Mouse (Mus musculus): ENCODE measurements around the gene Kcnn3.

Kcnn3 gene

DNA sequence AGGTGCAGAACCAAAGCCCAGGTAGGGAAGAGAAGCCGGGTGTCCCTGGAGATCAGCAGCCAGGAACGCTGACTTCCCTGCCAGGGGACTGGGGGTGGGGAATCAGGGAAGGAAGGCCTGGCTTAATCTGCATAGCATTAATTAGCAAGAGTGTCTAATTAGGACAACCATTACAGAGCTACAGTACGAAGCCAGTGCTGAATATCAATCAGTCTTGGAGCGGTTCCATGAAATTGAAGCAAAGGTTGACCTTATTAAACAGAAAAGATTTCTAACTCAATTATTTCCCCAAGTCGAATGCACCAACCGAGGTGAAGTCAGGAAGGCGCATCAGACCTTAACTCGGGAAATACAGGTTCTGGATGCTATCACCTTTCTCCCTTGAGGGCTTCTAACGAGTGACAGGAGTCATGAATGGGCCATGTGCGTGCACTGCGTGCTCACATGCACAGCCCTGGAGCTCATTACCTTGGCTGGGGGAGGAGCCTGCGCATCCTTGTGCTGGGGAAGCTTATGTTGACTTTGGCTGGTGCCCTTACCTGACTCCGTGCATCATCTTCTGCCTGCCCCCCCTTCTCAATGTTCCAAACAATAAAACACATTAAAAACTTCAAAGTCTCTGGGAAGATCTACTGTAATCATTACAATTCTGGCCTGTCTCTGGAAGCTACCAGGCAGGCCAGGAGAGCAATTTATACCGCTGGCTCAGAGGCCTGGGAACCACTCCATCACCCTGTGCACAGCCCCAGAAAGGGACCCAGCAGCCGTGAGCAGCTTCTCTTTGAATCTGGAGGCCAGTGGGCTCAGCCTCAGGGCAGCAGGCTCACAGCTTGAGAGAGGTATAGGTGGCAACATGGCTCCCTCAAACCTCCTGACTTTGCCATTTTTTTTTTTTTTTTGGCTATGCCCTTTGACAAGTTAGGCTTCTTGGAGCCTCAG lies 39.3 kb downstream of the Kcnn3 start:
- DNase-seq (ENCODE audit: low read depth in 1 of 2, low spot score in 2 of 2): no peak

DNA sequence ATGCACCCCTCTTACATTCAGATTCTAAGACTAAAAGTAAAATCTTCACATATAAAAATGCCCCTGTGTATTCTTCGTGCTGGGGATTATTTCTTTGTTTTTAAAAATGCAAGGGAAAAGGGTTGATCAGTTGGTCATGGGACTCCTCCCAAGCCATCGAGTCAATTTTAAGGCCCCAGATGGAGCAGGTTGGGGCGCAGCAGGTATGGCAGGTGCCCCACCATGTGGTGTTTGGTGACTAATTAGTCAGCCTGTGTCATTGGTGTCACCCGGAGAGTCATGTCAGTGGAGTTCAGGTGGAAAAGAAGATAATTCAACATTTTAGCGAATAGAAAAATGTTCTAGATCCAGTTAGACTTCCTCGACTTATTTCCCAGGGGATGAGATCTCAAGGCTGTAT lies 41.4 kb downstream of the Kcnn3 start:
- DNase-seq (ENCODE audit: low read depth in 1 of 2, low spot score in 2 of 2): no peak

DNA sequence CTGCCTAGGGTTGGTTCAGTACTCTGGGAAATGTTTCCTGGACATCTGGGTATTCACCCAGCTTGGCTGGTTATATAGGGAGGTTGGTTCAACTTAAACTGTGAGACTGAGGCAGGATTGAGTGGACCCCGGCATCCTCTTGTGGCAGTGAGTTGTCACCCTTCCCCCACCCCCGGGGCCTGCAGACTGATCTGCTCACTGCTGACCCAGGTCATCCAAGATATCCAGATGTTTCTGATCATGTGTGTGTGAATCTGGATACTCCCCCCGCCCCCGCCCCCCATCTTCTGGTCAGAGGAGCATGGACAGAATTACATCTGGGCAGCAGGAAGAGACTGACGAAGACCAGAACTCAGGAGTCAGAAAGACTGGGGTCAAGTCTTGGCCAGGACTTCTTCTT lies 45.4 kb downstream of the Kcnn3 start:
- DNase-seq (ENCODE audit: low read depth in 1 of 2, low spot score in 2 of 2): no peak

DNA sequence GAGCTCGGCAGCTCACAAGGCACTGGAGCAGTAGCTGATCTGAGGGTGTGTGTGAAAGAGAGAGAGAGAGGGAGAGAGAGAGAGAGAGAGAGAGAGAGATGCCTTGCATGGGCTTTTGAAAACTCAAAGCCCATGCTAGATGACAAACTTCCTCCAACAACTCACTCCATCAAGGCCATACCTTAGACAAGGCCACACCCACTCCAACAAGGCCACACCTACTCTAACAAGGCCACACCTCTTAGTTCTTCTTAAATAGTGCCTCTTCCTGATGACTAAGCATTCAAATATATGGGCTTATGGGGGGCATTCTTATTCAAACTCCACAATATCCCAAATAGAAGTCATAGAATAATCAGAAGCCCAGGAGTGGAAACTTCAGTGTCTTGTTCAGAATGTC lies 49.1 kb downstream of the Kcnn3 start:
- no peak for DNase-seq (ENCODE audit: low read depth in 1 of 2, low spot score in 2 of 2)

DNA sequence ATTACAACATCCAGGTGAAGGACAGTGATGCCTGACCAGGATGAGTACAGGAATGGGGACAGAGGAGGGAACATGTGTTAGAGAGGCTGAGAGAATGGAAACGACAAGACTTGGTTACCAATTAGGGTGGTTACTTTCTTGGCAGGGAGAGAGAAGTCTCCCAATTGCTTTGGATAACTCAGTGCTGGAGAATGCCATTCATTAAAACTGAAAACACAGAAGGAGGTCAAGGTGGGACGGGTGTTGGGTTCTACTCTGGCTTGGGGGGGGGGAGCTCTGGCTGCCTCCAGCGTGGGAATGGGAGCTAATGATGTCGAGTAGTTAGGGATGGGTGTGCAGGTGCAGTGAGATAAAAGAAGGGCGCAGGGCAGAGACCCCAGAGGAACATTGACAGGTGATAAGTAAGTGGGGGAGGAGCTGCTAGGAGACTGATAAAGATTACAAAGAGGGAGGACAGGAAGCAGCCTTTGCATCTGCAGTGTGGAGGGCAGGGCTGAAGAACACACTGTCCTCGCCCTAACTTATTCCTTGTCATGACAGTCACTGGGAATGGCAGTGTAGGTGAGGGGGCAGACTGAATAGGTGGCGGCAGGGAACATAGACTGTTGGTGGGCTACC lies 49.9 kb downstream of the Kcnn3 start:
- DNase-seq (ENCODE audit: low read depth in 1 of 2, low spot score in 2 of 2): no peak

DNA sequence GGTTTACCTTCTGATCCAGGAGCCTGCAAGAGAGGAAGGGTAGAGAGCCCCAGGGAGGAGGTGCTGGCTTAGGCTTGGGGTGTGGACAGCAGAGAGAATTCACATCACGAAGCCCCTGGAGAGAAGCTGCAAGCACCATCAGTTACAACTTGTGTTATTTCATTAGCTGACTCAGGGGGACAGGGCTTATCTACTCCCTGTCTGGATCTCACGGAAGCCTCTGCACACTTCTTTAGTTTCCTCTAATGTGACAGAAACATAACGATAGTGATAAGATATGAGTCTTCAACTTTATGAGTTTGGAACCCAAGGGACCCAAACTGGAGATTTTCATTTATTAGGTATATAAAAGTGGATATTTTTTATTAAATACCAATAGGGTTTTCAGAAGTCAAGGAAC lies 50.4 kb downstream of the Kcnn3 start:
- no peak for DNase-seq (ENCODE audit: low read depth in 1 of 2, low spot score in 2 of 2)

DNA sequence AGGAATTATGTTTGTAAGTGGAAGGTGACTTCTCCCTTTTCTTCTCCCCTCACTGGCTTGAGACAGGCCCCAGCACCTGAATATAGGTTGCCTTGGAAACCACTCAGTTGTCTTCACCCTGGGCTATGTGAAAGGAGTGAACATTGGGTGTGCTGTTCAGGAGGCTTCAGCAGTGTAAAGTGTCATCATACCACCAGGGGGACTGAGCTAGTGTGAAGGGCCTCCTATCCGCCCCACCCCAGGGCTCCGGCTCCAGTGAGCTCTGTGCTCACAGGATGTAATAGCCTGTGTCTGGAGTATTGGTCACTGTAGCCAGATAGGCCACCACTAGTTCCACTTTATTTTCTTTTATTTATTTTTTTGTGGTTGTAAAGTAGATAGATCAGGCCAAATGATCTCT lies 54.3 kb downstream of the Kcnn3 start:
- no peak for DNase-seq (ENCODE audit: low read depth in 1 of 2, low spot score in 2 of 2)

DNA sequence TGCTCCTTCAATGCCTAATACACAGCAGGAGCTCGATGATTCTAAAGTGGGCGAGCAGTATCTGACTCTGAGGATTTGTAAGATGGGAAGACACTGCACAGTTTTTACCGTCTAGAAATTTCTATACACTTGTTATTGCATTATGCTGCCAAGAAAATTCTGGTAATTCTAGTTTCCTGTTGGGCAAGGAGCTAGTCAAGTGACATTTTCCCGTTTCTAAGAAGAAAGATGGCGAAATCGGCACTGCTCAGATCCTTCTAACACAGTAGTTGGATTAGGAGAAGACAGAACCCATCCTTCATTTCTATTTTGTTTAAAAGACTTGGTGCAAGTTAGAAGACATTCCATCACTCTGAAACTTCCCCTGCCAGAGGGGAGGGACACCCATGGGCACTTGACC lies 56.4 kb downstream of the Kcnn3 start:
- no peak for DNase-seq (ENCODE audit: low read depth in 1 of 2, low spot score in 2 of 2)

DNA sequence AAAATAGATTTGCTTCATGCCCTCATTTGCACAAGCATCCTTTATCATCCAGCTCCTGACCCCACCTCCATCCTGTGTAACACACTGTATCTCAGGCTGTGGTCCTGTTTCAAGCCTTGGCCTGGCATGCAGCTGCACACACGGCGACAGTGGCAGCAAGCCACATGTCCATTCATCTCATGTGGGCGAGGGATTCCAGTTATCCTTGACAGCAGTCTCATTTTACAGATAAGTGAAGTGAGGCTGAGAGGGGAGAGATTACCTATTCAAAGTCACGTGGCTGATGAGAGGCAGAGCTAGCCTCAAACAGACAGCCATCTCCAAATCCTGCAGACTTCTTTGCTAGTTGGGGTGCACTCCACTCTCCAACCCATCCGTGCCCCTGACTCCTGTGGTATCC lies 57.2 kb downstream of the Kcnn3 start:
- DNase-seq (ENCODE audit: low read depth in 1 of 2, low spot score in 2 of 2): no peak

DNA sequence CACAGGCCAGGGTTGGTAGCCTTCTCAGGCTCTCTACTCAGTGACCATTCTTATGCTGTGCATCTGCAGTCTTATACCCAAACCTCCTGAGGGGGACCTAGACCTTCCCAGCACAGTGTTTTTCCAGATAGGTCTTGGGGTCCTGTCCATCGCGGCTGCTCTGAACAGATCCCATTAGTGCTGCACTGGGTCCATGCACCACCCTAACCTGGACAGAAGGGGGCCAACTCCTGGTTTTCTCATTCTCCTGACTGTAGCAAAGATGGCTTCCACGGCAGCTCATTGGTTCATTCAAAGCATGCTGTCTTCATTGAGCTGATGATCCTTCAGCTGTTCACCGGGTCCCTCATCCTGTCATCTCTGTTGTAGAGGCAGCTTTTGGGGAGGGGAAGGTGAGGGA lies 58.1 kb downstream of the Kcnn3 start:
- no peak for DNase-seq (ENCODE audit: low read depth in 1 of 2, low spot score in 2 of 2)

DNA sequence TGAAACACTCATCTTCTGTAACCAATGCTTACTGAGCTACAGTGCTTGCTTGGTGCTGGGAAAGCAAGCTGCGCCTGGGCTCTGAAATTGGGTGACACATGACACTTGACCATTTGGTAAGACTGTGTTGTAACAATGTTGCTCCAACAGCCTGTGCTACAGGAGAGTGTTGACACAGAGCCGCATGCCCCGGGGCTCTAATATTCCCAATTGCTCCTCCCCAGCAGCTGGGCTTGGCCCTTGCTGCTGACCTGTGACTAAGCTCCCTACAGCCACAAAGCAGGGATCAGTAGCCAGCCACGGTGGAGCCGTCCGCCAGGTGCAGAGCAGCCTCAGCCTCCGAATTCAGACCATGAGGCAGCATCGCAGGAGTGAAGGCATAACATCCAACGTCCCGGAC lies 58.8 kb downstream of the Kcnn3 start:
- DNase-seq (ENCODE audit: low read depth in 1 of 2, low spot score in 2 of 2): no peak

DNA sequence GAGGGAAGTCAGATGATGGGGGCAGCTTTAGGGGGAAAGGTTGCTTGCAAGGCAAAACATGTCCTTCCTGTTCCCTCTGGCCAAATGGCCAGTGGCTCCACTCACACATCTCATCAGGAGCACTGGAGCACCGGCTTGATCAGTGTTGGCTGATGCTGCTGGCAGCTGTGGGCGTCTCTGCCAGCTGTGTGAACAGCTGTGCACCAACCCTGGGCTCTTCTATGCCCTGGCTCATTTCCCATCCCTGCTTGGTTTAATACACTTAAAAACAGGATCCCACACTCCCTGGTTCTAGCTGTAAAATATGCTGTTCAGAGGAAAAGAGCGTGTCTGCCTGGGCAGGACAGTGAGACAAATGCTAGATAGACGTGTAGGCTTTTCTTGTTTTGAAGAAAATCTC lies 64.3 kb downstream of the Kcnn3 start:
- no peak for DNase-seq (ENCODE audit: low read depth in 1 of 2, low spot score in 2 of 2)

DNA sequence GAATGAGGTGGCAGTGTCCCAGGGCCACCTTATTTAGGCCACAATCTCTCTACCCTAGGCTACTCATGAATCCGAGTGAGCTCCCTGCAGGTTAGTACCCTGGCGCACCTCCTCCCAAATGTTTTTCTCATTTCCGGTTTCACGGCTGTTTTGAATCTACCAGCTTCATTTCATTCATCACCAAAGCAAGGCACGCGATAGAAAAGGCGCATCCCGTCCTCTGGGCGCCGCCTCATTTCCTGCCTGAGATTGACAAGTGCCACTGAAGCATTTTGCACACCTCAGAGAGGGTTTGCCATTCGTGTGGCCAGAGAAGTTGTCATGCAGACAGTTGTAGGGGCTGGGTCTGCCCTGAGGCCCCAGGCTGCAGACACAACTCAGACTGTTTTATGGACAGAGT lies 68.5 kb downstream of the Kcnn3 start:
- DNase-seq (ENCODE audit: low read depth in 1 of 2, low spot score in 2 of 2): no peak

DNA sequence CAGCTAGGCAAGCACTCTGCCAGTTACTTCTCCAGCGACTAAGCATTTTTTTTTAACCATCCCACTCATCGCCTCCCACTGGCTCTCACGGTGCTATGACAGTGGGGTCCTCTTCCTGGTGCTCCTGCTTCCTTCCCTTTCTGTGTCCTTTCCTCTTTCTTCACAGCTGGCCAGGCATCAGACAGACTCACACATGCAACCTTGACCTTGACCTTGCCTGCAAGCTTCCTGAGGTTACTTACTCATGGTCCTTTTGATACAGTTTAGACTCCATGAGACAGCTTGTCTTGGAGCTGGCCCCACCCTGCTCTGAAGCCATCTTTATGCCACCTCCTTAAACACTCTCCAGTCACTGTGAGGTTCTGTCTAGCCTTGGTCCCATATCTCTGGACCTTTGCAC lies 69.4 kb downstream of the Kcnn3 start:
- no peak for DNase-seq (ENCODE audit: low read depth in 1 of 2, low spot score in 2 of 2)

DNA sequence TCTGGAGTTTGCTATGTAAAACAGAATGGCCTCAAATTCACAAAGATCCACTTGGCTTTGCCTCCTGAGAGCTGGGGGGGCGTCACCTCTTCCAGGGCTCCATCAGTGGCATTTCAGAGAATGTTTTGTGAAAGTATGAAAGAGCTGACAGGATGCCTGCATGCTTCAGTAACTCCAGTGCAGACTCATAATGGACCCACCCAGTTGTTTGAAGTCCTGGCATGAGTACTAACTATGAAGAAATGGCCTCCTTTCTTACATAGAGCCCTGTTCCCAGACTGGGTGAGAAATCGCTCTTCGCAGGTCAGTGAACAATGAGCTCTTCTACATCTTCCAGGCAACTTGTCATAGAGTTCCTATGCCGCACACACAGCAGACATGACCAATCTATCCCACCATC lies 70.4 kb downstream of the Kcnn3 start:
- no peak for DNase-seq (ENCODE audit: low read depth in 1 of 2, low spot score in 2 of 2)

DNA sequence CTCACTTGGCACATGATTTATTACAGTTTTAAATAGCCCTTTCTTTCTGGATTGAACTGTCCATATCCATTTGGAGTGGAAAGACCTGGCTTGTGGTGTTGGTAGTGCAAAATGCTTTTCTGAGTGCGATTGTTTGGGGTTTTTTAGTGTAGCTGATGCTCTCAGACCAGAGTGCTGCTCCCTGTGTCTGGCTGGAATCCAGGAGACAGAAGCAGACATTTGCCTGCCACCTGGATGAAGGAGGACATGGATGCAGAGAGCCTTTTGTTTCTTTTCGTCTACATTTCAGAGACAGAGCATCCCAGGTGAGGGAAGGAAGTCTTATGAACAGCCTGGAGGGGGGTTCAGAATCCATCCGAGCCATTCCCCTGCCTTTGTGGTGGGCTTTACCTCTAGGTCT lies 71.5 kb downstream of the Kcnn3 start:
- no peak for DNase-seq (ENCODE audit: low read depth in 1 of 2, low spot score in 2 of 2)

DNA sequence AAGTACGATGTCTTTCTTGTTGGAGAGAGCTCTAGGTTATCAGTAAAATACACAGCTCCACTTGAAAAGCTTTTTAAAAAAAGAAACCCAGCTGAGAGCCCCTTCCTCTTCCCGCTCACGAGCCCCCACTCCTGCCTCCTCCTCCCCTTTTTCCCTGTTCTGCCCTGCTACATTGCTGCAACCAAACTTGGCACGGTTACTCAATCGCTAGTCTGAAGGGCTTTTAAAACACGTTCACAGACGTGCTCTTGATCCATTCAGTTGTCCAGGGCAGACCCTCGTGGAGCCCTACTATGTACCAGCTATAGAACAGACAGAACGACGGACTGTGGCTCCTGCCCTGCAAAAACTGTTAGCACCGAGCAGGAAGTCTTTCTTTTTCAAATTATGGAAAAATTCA lies 72.8 kb downstream of the Kcnn3 start:
- no peak for DNase-seq (ENCODE audit: low read depth in 1 of 2, low spot score in 2 of 2)

DNA sequence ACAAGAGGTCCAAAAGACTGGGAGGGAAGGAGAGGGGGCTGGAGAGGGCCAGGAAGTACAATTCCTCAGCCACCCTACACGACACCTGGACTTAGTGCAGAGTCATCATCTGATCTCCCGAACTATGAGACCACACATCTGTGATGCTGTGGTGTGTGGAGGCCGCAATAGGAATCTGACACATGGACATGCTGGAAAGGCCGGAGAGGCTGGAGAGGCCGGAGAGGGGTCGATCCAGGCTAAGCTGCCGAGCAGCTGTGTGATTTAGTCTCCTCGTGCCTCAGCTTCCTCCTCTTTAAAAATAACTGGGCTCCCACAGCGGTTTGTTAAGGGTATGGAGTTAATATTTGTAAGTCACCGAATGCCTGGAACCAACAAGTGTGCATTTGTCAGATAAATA lies 73.6 kb downstream of the Kcnn3 start:
- no peak for DNase-seq (ENCODE audit: low read depth in 1 of 2, low spot score in 2 of 2)

DNA sequence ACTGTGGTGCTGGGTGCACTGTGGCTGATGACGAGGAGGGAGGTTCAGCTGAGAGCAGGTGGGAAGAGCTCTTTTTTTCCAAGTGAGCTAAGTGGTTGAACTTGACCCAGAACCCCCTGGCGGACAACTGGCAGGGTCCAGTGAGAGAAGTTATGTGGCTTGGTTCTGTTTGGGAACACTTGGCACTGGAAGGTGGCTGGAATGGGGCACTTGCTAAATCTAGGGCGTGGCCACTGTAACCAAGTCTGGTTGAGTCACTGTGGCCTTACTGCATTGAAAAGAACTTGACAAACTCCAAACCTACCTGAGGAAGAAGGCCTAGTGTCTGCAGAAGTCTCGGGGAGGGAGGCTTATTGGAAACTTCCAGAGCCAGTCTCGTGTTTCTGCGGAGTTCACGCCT lies 78.4 kb downstream of the Kcnn3 start:
- no peak for DNase-seq (ENCODE audit: low read depth in 1 of 2, low spot score in 2 of 2)

DNA sequence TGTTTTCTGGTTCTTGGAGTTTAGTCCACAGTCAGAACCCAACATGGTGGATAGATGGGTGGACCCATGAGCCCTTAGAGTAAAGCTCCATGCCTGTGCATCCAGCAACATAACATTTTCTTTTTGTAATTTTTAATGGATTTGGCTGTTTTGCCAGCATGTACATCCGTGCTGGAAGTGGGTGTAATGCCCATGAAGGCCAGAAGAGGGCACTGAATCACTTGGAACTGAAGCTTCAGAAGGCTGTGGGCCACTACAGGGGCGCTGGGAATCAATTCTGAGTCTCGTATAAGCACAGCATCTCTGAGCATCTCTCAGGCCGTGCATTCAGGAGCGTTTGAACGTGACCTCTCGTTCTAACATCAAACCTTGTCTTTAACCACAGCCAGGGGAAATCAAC lies 79.0 kb downstream of the Kcnn3 start:
- no peak for DNase-seq (ENCODE audit: low read depth in 1 of 2, low spot score in 2 of 2)

DNA sequence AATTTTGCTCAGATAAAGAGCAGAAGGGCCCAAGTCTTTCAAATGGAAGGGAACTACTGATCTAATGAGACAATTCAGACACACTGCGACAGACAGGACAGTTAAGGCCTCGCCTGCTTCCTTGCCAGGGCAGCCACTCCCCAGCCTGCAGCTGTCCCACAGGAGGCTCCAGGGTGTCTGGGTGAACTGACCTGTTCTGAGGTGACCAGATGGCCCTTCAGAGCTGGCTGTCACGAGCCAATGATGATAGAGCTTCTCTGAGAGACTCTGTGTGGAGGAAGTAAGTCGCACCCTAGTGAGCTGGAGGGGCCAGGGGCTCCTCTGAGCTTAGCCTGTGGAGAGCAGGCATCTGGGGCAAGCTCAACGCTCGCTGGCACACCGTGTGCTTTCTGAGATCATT lies 81.1 kb downstream of the Kcnn3 start:
- no peak for DNase-seq (ENCODE audit: low read depth in 1 of 2, low spot score in 2 of 2)

DNA sequence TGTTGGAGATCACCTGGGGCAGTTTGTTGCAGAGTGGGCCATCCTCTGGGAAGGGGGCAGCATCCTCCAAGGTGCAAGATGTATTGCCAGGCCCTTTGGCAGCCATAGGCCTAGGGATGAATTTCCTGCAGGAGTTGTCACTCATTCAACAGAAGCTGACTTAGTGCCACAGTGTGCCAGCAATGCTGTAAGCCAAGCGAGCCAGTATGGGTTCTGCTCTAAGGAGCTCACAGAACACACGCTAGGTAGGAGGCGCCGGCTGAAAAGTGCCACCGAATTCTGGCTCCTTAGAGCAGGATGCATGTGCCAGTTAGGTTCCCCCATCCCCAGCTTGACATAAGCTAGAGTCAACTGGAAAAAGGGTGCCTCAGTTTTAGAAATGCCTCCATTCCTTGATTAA lies 83.3 kb downstream of the Kcnn3 start:
- no peak for DNase-seq (ENCODE audit: low read depth in 1 of 2, low spot score in 2 of 2)

DNA sequence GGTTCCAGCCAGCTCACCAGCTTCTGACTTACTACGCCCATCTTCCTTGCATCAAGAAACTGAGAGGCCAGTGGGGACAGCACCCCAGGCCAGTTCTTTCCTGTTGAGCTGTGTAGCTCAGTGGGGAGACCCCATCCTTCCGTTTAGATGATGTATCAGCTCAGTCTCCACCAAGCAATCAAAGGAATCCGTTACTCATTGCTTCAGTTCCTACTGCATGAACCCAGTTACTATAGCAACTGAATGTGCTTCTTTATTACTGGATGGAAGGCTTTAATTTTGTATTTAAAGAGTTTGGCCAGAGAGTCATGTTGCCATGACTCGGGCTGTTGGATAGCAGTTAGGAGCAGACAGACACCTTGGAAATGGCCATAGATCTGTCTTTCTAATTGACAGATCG lies 85.3 kb downstream of the Kcnn3 start:
- DNase-seq (ENCODE audit: low read depth in 1 of 2, low spot score in 2 of 2): no peak

All from monocyte, adult 2 months (primary cell).